Mouse (Mus musculus) forebrain, embryonic 15.5 days (tissue): ENCODE results near the gene Ldlrad1. TPM values are rescaled to one million over a fixed set of nuclear protein-coding genes. Genes with fewer than 3 reads are reported as not detected.

Experiments used
- ATAC-seq: fragments of 200-750 bp; cut with Nextera tagmentation; replicated peaks from 2 replicates; pipeline ENCODE4 v1.8.0; 2017; ENCODE audit warnings: mild to moderate bottlenecking, moderate TSS enrichment, moderate library complexity
- H3K27ac ChIP-seq: fragments of 300-500 bp; sonication (generic); replicated peaks from 2 replicates; pipeline ENCODE4 v1.5.1; 2015; ENCODE audit warnings: mild to moderate bottlenecking, inconsistent platforms
- H3K27me3 ChIP-seq: fragments of 300-500 bp; sonication (generic); 2 replicates; pipeline ENCODE4 v1.6.1; 2015; ENCODE audit warnings: inconsistent platforms
- H3K36me3 ChIP-seq: fragments of 300-500 bp; sonication (generic); 2 replicates; pipeline ENCODE4 v1.6.1; 2015; ENCODE audit warnings: mild to moderate bottlenecking, inconsistent platforms
- H3K4me1 ChIP-seq: fragments of 300-500 bp; sonication (generic); 2 replicates; pipeline ENCODE4 v1.6.1; 2015; ENCODE audit warnings: inconsistent platforms
- H3K4me2 ChIP-seq: fragments of 300-500 bp; sonication (generic); replicated peaks from 2 replicates; pipeline ENCODE4 v1.6.1; 2015; ENCODE audit warnings: mild to moderate bottlenecking, inconsistent platforms
- H3K4me3 ChIP-seq: fragments of 300-500 bp; sonication (generic); 2 replicates; pipeline ENCODE4 v1.5.1; 2015; ENCODE audit warnings: mild to moderate bottlenecking, inconsistent platforms
- H3K9ac ChIP-seq: fragments of 300-500 bp; sonication (generic); replicated peaks from 2 replicates; pipeline ENCODE4 v1.6.1; 2015; ENCODE audit warnings: mild to moderate bottlenecking, inconsistent platforms
- H3K9me3 ChIP-seq: fragments of 300-500 bp; sonication (generic); 2 replicates; pipeline ENCODE4 v1.6.1; 2016; ENCODE audit warnings: inconsistent platforms
- WGBS: fragments of 180-500 bp; shearing (Covaris S2); methylation state at CpG from one replicate; pipeline ENCODE4 v1.1.7; 2015; ENCODE audit warnings: mixed read lengths; 5-methylcytosine and 5-hydroxymethylcytosine counted together
- polyA plus RNA-seq: library from polyadenylated mRNA; unstranded; fragments of >200 nt; fragmentation: Nextera tagmentation; extraction: Ambion mirVana; gene quantifications from 2 replicates; pipeline ENCODE4 v1.2.1, GENCODE M21; 2015

Gene Ldlrad1
- polyA plus RNA-seq, 1 experiment from 2014 or later, result not detected

GRCm38 (mm10) chr4:107213279-107214011 is 4.5 kb downstream of the Ldlrad1 start:
- WGBS, result 83% methylated on average over 12 of the region's 12 CpGs
- H3K4me1 ChIP-seq, result no peaks in the 10 kb centered on the region

GRCm38 (mm10) chr4:107217574-107217973 is 8.6 kb downstream of the Ldlrad1 start:
- no peak overlapping the region for H3K4me3 ChIP-seq
- ATAC-seq, result no peak
- H3K27me3 ChIP-seq, result no peaks in the 10 kb centered on the region
- H3K9ac ChIP-seq, result no peak overlapping the region
- no peak overlapping the region for H3K27ac ChIP-seq
- 84% methylated on average over 9 of the region's 9 CpGs for WGBS
- H3K36me3 ChIP-seq, result no peaks in the 10 kb centered on the region
- no peaks in the 10 kb centered on the region for H3K4me1 ChIP-seq
- no peaks in the 10 kb centered on the region for H3K9me3 ChIP-seq
- no peak overlapping the region for H3K4me2 ChIP-seq

More at GRCm38 (mm10) chr4:107213279-107214011, 4.5 kb downstream of the Ldlrad1 start:
- no peak for ATAC-seq
- Histone ChIP-seq H3K27ac (no peak overlapping the region), H3K4me3 (no peak overlapping the region), H3K36me3 (no peaks in the 10 kb centered on the region), H3K4me2 (no peak overlapping the region), H3K9ac (no peak overlapping the region), H3K9me3 (no peaks in the 10 kb centered on the region), H3K27me3 (no peaks in the 10 kb centered on the region)

- no peak overlapping the region for H3K9ac ChIP-seq
- no peaks in the 10 kb centered on the region for H3K27me3 ChIP-seq
- no peak overlapping the region for H3K27ac ChIP-seq
- WGBS, result 92% methylated on average over 5 of the region's 5 CpGs
- no peak overlapping the region for H3K4me3 ChIP-seq
- ATAC-seq, result no peak
- no peaks in the 10 kb centered on the region for H3K9me3 ChIP-seq
- no peak overlapping the region for H3K4me2 ChIP-seq
- H3K4me1 ChIP-seq, result no peaks in the 10 kb centered on the region
- H3K36me3 ChIP-seq, result no peaks in the 10 kb centered on the region
These were observed 12.5 kb downstream of the Ldlrad1 start for GRCm38 (mm10) chr4:107221524-107221923.

GRCm38 (mm10) chr4:107223225-107224204 is 14.5 kb downstream of the Ldlrad1 start:
- H3K4me3 ChIP-seq, result no peak overlapping the region
- no peak overlapping the region for H3K9ac ChIP-seq
- H3K36me3 ChIP-seq, result no peaks in the 10 kb centered on the region
- 79% methylated on average over 11 of the region's 11 CpGs for WGBS
- no peak overlapping the region for H3K4me2 ChIP-seq
- H3K27me3 ChIP-seq, result no peaks in the 10 kb centered on the region
- H3K4me1 ChIP-seq, result no peaks in the 10 kb centered on the region
- no peak for ATAC-seq
- no peak overlapping the region for H3K27ac ChIP-seq
- H3K9me3 ChIP-seq, result no peaks in the 10 kb centered on the region

- H3K9ac ChIP-seq, result no peak overlapping the region
- no peak overlapping the region for H3K4me2 ChIP-seq
- H3K27me3 ChIP-seq, result no peaks in the 10 kb centered on the region
- H3K36me3 ChIP-seq, result no peaks in the 10 kb centered on the region
- no peaks in the 10 kb centered on the region for H3K9me3 ChIP-seq
- no peaks in the 10 kb centered on the region for H3K4me1 ChIP-seq
- H3K27ac ChIP-seq, result no peak overlapping the region
- 94% methylated on average over 2 of the region's 2 CpGs for WGBS
- H3K4me3 ChIP-seq, result no peak overlapping the region
- no peak for ATAC-seq
These were observed 17.3 kb downstream of the Ldlrad1 start for GRCm38 (mm10) chr4:107226313-107226712.

GRCm38 (mm10) chr4:107232219-107232618 is 23.2 kb downstream of the Ldlrad1 start:
- Histone ChIP-seq H3K9me3 (no peaks in the 10 kb centered on the region), H3K36me3 (peaks cover 46% of the 10 kb centered on the region), H3K27me3 (no peaks in the 10 kb centered on the region), H3K4me2 (no peak overlapping the region), H3K9ac (no peak overlapping the region), H3K4me1 (no peaks in the 10 kb centered on the region), H3K4me3 (no peak overlapping the region), H3K27ac (no peak overlapping the region)
- ATAC-seq, result no peak
- 59% methylated on average over 3 of the region's 3 CpGs for WGBS

- Histone ChIP-seq H3K27ac (no peak overlapping the region), H3K27me3 (no peaks in the 10 kb centered on the region), H3K4me3 (no peak overlapping the region), H3K4me1 (no peaks in the 10 kb centered on the region), H3K4me2 (no peak overlapping the region), H3K9ac (no peak overlapping the region), H3K36me3 (peaks cover 70% of the 10 kb centered on the region), H3K9me3 (no peaks in the 10 kb centered on the region)
- no peak for ATAC-seq
- WGBS, result 90% methylated on average over 2 of the region's 2 CpGs
These were observed 29.3 kb downstream of the Ldlrad1 start for GRCm38 (mm10) chr4:107238253-107238652.

GRCm38 (mm10) chr4:107240196-107240595 is 31.2 kb downstream of the Ldlrad1 start:
- no peak overlapping the region for H3K4me2 ChIP-seq
- ATAC-seq, result no peak
- H3K4me3 ChIP-seq, result no peak overlapping the region
- H3K4me1 ChIP-seq, result 0 out of 2 replicates have a peak, but pooled peaks cover 4% of the 10 kb centered on the region
- H3K36me3 ChIP-seq, result peaks cover 51% of the 10 kb centered on the region
- no peak overlapping the region for H3K27ac ChIP-seq
- 97% methylated on average over 6 of the region's 6 CpGs for whole genome bisulfite sequencing
- H3K27me3 ChIP-seq, result no peaks in the 10 kb centered on the region
- no peak overlapping the region for H3K9ac ChIP-seq
- no peaks in the 10 kb centered on the region for H3K9me3 ChIP-seq

- H3K4me3 ChIP-seq, result no peak overlapping the region
- no peak for ATAC-seq
- no peak overlapping the region for H3K4me2 ChIP-seq
- 60% methylated on average over 6 of the region's 6 CpGs for WGBS
- 0 out of 2 replicates have a peak, but pooled peaks cover 8% of the 10 kb centered on the region for H3K4me1 ChIP-seq
- no peaks in the 10 kb centered on the region for H3K9me3 ChIP-seq
- no peak overlapping the region for H3K27ac ChIP-seq
- H3K36me3 ChIP-seq, result peaks cover 32% of the 10 kb centered on the region
- no peaks in the 10 kb centered on the region for H3K27me3 ChIP-seq
- no peak overlapping the region for H3K9ac ChIP-seq
These were observed 34.7 kb downstream of the Ldlrad1 start for GRCm38 (mm10) chr4:107243365-107244333.

GRCm38 (mm10) chr4:107245368-107245767 is 36.4 kb downstream of the Ldlrad1 start:
- no peak for ATAC-seq
- H3K27me3 ChIP-seq, result no peaks in the 10 kb centered on the region
- H3K4me2 ChIP-seq, result no peak overlapping the region
- WGBS, result 57% methylated on average over 2 of the region's 2 CpGs
- H3K4me1 ChIP-seq, result peaks cover 19% of the 10 kb centered on the region
- H3K9ac ChIP-seq, result no peak overlapping the region
- no peaks in the 10 kb centered on the region for H3K9me3 ChIP-seq
- peaks cover 19% of the 10 kb centered on the region for H3K36me3 ChIP-seq
- no peak overlapping the region for H3K4me3 ChIP-seq
- no peak overlapping the region for H3K27ac ChIP-seq

GRCm38 (mm10) chr4:107246040-107246439 is 37.1 kb downstream of the Ldlrad1 start:
- H3K9me3 ChIP-seq, result no peaks in the 10 kb centered on the region
- no peak overlapping the region for H3K4me3 ChIP-seq
- H3K27me3 ChIP-seq, result no peaks in the 10 kb centered on the region
- H3K4me1 ChIP-seq, result peaks cover 24% of the 10 kb centered on the region
- peaks cover 14% of the 10 kb centered on the region for H3K36me3 ChIP-seq
- ATAC-seq, result no peak
- 91% methylated on average over 1 of the region's 1 CpGs for WGBS
- no peak overlapping the region for H3K9ac ChIP-seq
- no peak overlapping the region for H3K4me2 ChIP-seq
- no peak overlapping the region for H3K27ac ChIP-seq
